Mouse (Mus musculus) heart, embryonic 14.5 days (tissue): ENCODE measurements around the gene Rag2. TPM values are rescaled to one million over a fixed set of nuclear protein-coding genes. Genes with fewer than 3 reads are reported as not detected.

ENCODE experiments used
- ATAC-seq: fragments of 200-750 bp; cut with Nextera tagmentation; 2 replicates; pipeline ENCODE4 v1.8.0; 2017; ENCODE audit warnings: low read depth, moderate TSS enrichment; ENCODE audit not compliant: insufficient number of reproducible peaks, insufficient read depth, low FRiP score
- H3K27ac ChIP-seq, 2 experiments: fragments of 200-500 bp in 1 of 2; fragments of 300-500 bp in 1 of 2; sonication (generic) in 1 of 2; replicated peaks in 1 of 2; 2 replicates each; pipeline ENCODE4 v1.5.1; 2012 to 2014; ENCODE audit warnings: low read depth in 2 of 2, low read length in 2 of 2, control low read depth in 1 of 2, mild to moderate bottlenecking in 1 of 2, mixed read lengths in 1 of 2; ENCODE audit not compliant: control insufficient read depth in 1 of 2, insufficient read depth in 1 of 2
- H3K27me3 ChIP-seq: fragments of 300-500 bp; sonication (generic); 2 replicates; pipeline ENCODE4 v1.6.1; 2014; ENCODE audit warnings: mild to moderate bottlenecking, low read length, control low read depth; ENCODE audit not compliant: control insufficient read depth, insufficient read depth
- H3K36me3 ChIP-seq: fragments of 300-500 bp; sonication (generic); 2 replicates; pipeline ENCODE4 v1.6.1; 2014; ENCODE audit warnings: mild to moderate bottlenecking, control low read depth, low read length, mixed read lengths; ENCODE audit not compliant: control insufficient read depth, insufficient read depth
- H3K4me1 ChIP-seq, 2 experiments: fragments of 200-500 bp in 1 of 2; fragments of 300-500 bp in 1 of 2; sonication (generic) in 1 of 2; 2 replicates each; pipeline ENCODE4 v1.6.1; 2012 to 2014; ENCODE audit warnings: low read length in 2 of 2, control low read depth in 1 of 2, mixed read lengths in 1 of 2; ENCODE audit not compliant: control insufficient read depth in 2 of 2, insufficient read depth in 2 of 2
- H3K4me2 ChIP-seq: fragments of 300-500 bp; sonication (generic); 2 replicates; pipeline ENCODE4 v1.6.1; 2014; ENCODE audit warnings: mild to moderate bottlenecking, low read length
- H3K4me3 ChIP-seq, 2 experiments: fragments of 200-500 bp in 1 of 2; fragments of 300-500 bp in 1 of 2; sonication (generic) in 1 of 2; 2 replicates each; pipeline ENCODE4 v1.5.1; 2012 to 2014; ENCODE audit warnings: low read length in 2 of 2, mild to moderate bottlenecking in 2 of 2, control low read depth in 1 of 2, low read depth in 1 of 2, moderate library complexity in 1 of 2; ENCODE audit not compliant: control insufficient read depth in 1 of 2, insufficient read depth in 1 of 2
- H3K9ac ChIP-seq: fragments of 300-500 bp; sonication (generic); 2 replicates; pipeline ENCODE4 v1.6.1; 2014; ENCODE audit warnings: mild to moderate bottlenecking, low read length
- H3K9me3 ChIP-seq: fragments of 300-500 bp; sonication (generic); 2 replicates; pipeline ENCODE4 v1.6.1; 2016; ENCODE audit warnings: low read length, control low read depth; ENCODE audit not compliant: control insufficient read depth
- WGBS: fragments of 180-500 bp; shearing (Covaris S2); extraction: QIAGEN DNeasy Blood & Tissue Kit; methylation state at CpG from one replicate; pipeline ENCODE4 v1.1.7; 2014; 5-methylcytosine and 5-hydroxymethylcytosine counted together
- polyA plus RNA-seq: library from polyadenylated mRNA; unstranded; fragments of >200 nt; fragmentation: Nextera tagmentation; extraction: Ambion mirVana; gene quantifications from 2 replicates; pipeline ENCODE4 v1.2.1, GENCODE M21; 2014

Gene Rag2
- polyA plus RNA-seq, 1 experiment from 2014 or later, result not detected

GRCm38 (mm10) chr2:101592023-101592841 lies 32.3 kb upstream of the Rag2 start:
- no peaks in the 10 kb centered on the region for H3K36me3 ChIP-seq
- H3K4me2 ChIP-seq, result no peak overlapping the region
- no peak overlapping the region for H3K27ac ChIP-seq
- ATAC-seq, result no peak
- H3K9me3 ChIP-seq, result no peaks in the 10 kb centered on the region
- H3K27me3 ChIP-seq, result no peaks in the 10 kb centered on the region
- no peak overlapping the region for H3K4me3 ChIP-seq
- no peaks in the 10 kb centered on the region for H3K4me1 ChIP-seq
- WGBS, result 57% methylated on average over 10 of the region's 10 CpGs
- H3K9ac ChIP-seq, result no peak overlapping the region

DNA sequence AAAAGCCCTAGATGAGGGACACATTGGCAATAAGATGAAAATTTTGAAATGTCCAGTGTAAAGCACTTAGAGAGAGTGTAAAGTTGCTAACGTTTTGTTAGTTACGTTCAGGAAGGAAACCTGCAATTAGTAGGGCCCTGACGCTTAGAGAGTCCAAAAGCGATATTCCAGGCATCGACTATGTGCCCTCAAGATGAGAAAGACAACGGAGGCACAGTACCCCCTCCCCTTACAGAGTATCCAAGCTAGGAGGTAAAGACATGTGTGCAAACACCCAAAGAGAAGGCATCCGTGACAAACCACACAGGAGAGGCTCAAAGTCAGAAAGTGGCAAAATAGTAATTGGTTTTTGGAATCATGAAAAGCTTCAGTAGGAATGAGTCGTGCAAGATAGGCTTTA lies 31.6 kb upstream of the Rag2 start:
- Histone ChIP-seq H3K27me3 (no peaks in the 10 kb centered on the region), H3K4me2 (no peak overlapping the region), H3K4me1 (no peaks in the 10 kb centered on the region), H3K9me3 (no peaks in the 10 kb centered on the region), H3K4me3 (no peak overlapping the region), H3K9ac (no peak overlapping the region), H3K36me3 (no peaks in the 10 kb centered on the region), H3K27ac (no peak overlapping the region)
- 76% methylated on average over 8 of the region's 8 CpGs for WGBS
- no peak for ATAC-seq

GRCm38 (mm10) chr2:101594681-101595080 lies 29.8 kb upstream of the Rag2 start:
- ATAC-seq, result no peak
- Histone ChIP-seq H3K27ac (no peak overlapping the region), H3K27me3 (no peaks in the 10 kb centered on the region), H3K9me3 (no peaks in the 10 kb centered on the region), H3K4me2 (no peak overlapping the region), H3K9ac (no peak overlapping the region), H3K4me3 (no peak overlapping the region), H3K4me1 (peaks cover 0 to 3% of the 10 kb centered on the region in 2 experiments; a peak in 1 of 4 replicates), H3K36me3 (no peaks in the 10 kb centered on the region)
- WGBS, result 79% methylated on average over 5 of the region's 5 CpGs

DNA sequence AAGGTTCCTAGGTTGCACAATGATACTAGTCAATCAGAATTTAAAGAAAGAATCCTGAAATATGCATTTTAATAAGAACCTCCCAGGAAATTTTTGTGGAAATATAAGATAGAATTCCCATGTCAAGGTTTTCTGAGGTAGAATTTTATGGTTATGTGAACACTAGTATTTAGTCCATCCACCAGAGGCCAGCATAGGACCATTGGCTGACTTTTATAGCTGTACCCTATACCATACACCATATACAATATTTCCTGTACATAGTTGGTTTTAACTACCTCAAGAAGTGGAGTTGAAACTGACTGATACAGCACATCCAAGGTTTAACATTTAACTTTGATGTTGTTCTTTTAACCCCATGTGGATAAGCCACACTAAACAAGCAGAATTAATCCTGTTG lies 27.3 kb upstream of the Rag2 start:
- Histone ChIP-seq H3K27me3 (no peaks in the 10 kb centered on the region), H3K36me3 (no peaks in the 10 kb centered on the region), H3K9me3 (no peaks in the 10 kb centered on the region), H3K4me1 (peaks cover 0 to 3% of the 10 kb centered on the region in 2 experiments; a peak in 1 of 4 replicates), H3K9ac (no peak overlapping the region), H3K4me2 (no peak overlapping the region), H3K27ac (no peak overlapping the region), H3K4me3 (no peak overlapping the region)
- no peak for ATAC-seq

- H3K4me1 ChIP-seq, result peaks cover 0 to 3% of the 10 kb centered on the region in 2 experiments; a peak in 1 of 4 replicates
Measured at GRCm38 (mm10) chr2:101598190-101599181, 26.0 kb upstream of the Rag2 start.

GRCm38 (mm10) chr2:101600703-101601102 lies 23.8 kb upstream of the Rag2 start:
- Histone ChIP-seq H3K9me3 (0 out of 2 replicates have a peak, but pooled peaks cover 5% of the 10 kb centered on the region), H3K4me2 (no peak overlapping the region), H3K4me3 (no peak overlapping the region), H3K4me1 (peaks cover 0 to 3% of the 10 kb centered on the region in 2 experiments; a peak in 1 of 4 replicates), H3K27ac (no peak overlapping the region), H3K36me3 (no peaks in the 10 kb centered on the region), H3K9ac (no peak overlapping the region), H3K27me3 (no peaks in the 10 kb centered on the region)
- no peak for ATAC-seq
- WGBS, result 47% methylated on average over 8 of the region's 8 CpGs

More at GRCm38 (mm10) chr2:101598190-101599181, 26.0 kb upstream of the Rag2 start:
- Histone ChIP-seq H3K27ac (no peak overlapping the region), H3K27me3 (no peaks in the 10 kb centered on the region), H3K4me3 (no peak overlapping the region), H3K9ac (no peak overlapping the region), H3K9me3 (0 out of 2 replicates have a peak, but pooled peaks cover 5% of the 10 kb centered on the region), H3K36me3 (no peaks in the 10 kb centered on the region), H3K4me2 (no peak overlapping the region)
- 75% methylated on average over 13 of the region's 13 CpGs for WGBS
- no peak for ATAC-seq

GRCm38 (mm10) chr2:101603099-101603498 lies 21.4 kb upstream of the Rag2 start:
- Histone ChIP-seq H3K4me3 (no peak overlapping the region), H3K4me1 (peaks cover 0 to 3% of the 10 kb centered on the region in 2 experiments; a peak in 1 of 4 replicates), H3K36me3 (no peaks in the 10 kb centered on the region), H3K27me3 (no peaks in the 10 kb centered on the region), H3K4me2 (no peak overlapping the region), H3K9me3 (0 out of 2 replicates have a peak, but pooled peaks cover 5% of the 10 kb centered on the region), H3K9ac (no peak overlapping the region), H3K27ac (no peak overlapping the region)
- ATAC-seq, result no peak
- 89% methylated on average over 1 of the region's 1 CpGs for WGBS
